Mouse (Mus musculus) cortical plate, adult 2 months (tissue): ENCODE data around the gene Shox2.

Source experiments
- CTCF ChIP-seq: fragments of 200-500 bp; IDR thresholded peaks from 2 replicates; pipeline ENCODE4 v1.5.1; 2011; ENCODE audit warnings: mild to moderate bottlenecking, control low read depth, low read length; ENCODE audit not compliant: insufficient read depth; ENCODE audit errors: extremely low read depth
- POLR2A ChIP-seq: fragments of 200-500 bp; IDR thresholded peaks from 2 replicates; pipeline ENCODE4 v1.6.1; 2011; ENCODE audit warnings: mild to moderate bottlenecking, low read length, control low read depth; ENCODE audit not compliant: insufficient read depth; ENCODE audit errors: extremely low read depth

GRCm38 (mm10) chr3:66981101-66981661 is 390 bp downstream of the Shox2 start, which contains the start of gene Rsrc1:
- TF ChIP-seq CTCF (no peak), POLR2A (no peak)
